Mouse (Mus musculus) MEL (cell line): ENCODE data around the gene Macrod1.

Source experiments
- POLR2AphosphoS5 ChIP-seq: IDR thresholded peaks from 2 replicates; pipeline ENCODE4 v1.6.1; 2012; ENCODE audit warnings: low read depth, borderline replicate concordance, mild to moderate bottlenecking, inconsistent platforms, low read length, moderate library complexity, mixed read lengths
- SMC3 ChIP-seq: IDR thresholded peaks from 2 replicates; pipeline ENCODE4 v1.6.1; 2011; ENCODE audit warnings: low read depth, low read length, improper control_type of control experiment
- UBTF ChIP-seq: IDR thresholded peaks from 2 replicates; pipeline ENCODE4 v1.6.1; 2012; ENCODE audit warnings: low read depth, mild to moderate bottlenecking, inconsistent platforms, low read length, improper control_type of control experiment, moderate library complexity, borderline replicate concordance; ENCODE audit not compliant: insufficient read depth

DNA sequence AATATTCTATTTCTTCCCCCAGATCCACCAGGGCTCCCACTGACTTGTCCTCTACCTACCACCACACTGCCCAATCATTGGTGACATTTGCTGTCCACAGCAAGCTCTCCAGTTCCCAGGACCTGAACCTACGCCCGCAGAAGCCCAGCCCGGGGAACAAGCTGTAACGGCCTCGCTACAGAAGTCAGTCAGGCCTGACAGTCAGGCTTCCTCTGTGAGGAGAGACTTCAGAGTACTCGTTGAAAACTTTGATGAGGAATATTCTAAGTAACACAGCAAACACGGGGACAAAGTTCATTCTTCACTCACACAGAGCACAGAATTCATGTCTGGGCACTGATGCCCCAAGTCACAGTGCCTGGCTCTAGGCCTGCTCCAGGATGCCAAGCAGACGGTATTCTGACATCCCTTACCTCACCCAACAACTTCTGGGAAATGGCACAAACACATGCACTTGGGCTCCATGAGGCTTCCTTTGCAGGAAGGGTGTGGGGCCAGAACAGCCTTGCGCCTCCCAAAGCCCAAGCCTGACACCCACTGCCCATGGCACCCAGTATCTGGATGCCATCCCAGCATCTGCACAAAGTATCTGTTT is 168.6 kb downstream of the Macrod1 start:
- TF ChIP-seq SMC3 (no peak), POLR2AphosphoS5 (no peak), UBTF (no peak)
